Mouse (Mus musculus) neural tube, embryonic 11.5 days (tissue): ENCODE data around the gene Cyp4f40. TPM values are rescaled to one million over a fixed set of nuclear protein-coding genes. Genes with fewer than 3 reads are reported as not detected.

Experiments used
- polyA plus RNA-seq: library from polyadenylated mRNA; unstranded; fragments of >200 nt; fragmentation: Nextera tagmentation; extraction: Ambion mirVana; gene quantifications from 2 replicates; pipeline ENCODE4 v1.2.1, GENCODE M21; 2014

Gene Cyp4f40
- polyA plus RNA-seq, 1 experiment from 2014 or later: not detected

Other genes starting within 250 kb of the Cyp4f40 start
- not detected in 2 replicates for gene Pglyrp2, start 234.7 kb upstream of the Cyp4f40 start, polyA plus RNA-seq
- gene Cyp4f39, start 206.2 kb upstream of the Cyp4f40 start, polyA plus RNA-seq: 0.53 and 0.74 TPM in 2 replicates
- 6.6 TPM in 2 replicates for gene Cyp4f17, start 152.8 kb upstream of the Cyp4f40 start, polyA plus RNA-seq
- 11.3 and 12.1 TPM in 2 replicates for gene Cyp4f16, start 122.3 kb upstream of the Cyp4f40 start, polyA plus RNA-seq
- gene Cyp4f37, start 37.6 kb upstream of the Cyp4f40 start, polyA plus RNA-seq: not detected in 2 replicates
- gene Cyp4f15, start 26.7 kb downstream of the Cyp4f40 start, polyA plus RNA-seq: 0.77 TPM in 1 of 2 replicates, not detected in the other
- 36.9 and 41.3 TPM in 2 replicates for gene Zfp871, start 129.4 kb downstream of the Cyp4f40 start, polyA plus RNA-seq
- gene Zfp811, start 151.0 kb downstream of the Cyp4f40 start, polyA plus RNA-seq: 31.1 and 33.3 TPM in 2 replicates
- gene Zfp799, start 171.4 kb downstream of the Cyp4f40 start, polyA plus RNA-seq: 17.6 and 21.1 TPM in 2 replicates
- 9.0 and 9.8 TPM in 2 replicates for gene Zfp870, start 232.7 kb downstream of the Cyp4f40 start, polyA plus RNA-seq